Mouse (Mus musculus): ENCODE results near the gene Nr6a1.

- no peak for TF ChIP-seq CTCF (IDR thresholded peaks at IDR 0.05; ENCODE audit: borderline replicate concordance, control insufficient read depth, extremely low read depth, insufficient read depth, low read length, poor library complexity)
- TF ChIP-seq POLR2A (IDR thresholded peaks at IDR 0.05; ENCODE audit: control insufficient read depth, extremely low read depth, insufficient read depth, low read length, poor library complexity) = no peak
Observed at GRCm38 (mm10) chr2:38975941-38976805, 48.7 kb upstream of the Nr6a1 start.
